Mouse (Mus musculus): ENCODE data around the gene Apoa5.

GRCm38 (mm10) chr9:46274494-46274893 is 6.1 kb downstream of the Apoa5 start:
- TF ChIP-seq EP300 (IDR thresholded peaks at IDR 0.05; ENCODE audit: low read depth): no peak
- TF ChIP-seq CTCF (IDR thresholded peaks at IDR 0.05; ENCODE audit: low read depth): no peak

All from liver, embryonic 14.5 days (tissue).